Mouse (Mus musculus): ENCODE results near the gene Foxk1. TPM values are rescaled to one million over a fixed set of nuclear protein-coding genes. Genes with fewer than 3 reads are reported as not detected.

Gene Foxk1
- polyA plus RNA-seq, 1 experiment, result 0.77 TPM

GRCm38 (mm10) chr5:142401641-142402625, 636 bp downstream of the Foxk1 start:
- no peaks in the 10 kb centered on the region for H3K27me3 ChIP-seq (ENCODE audit: control insufficient read depth)
- H3K36me3 ChIP-seq (ENCODE audit: control insufficient read depth), result peaks cover 21% of the 10 kb centered on the region
- no peak for TF ChIP-seq GATA1 (IDR thresholded peaks at IDR 0.05; ENCODE audit: low read length)
- no peak for TF ChIP-seq TAL1 (IDR thresholded peaks at IDR 0.05; ENCODE audit: low read length)
- peaks cover 49% of the 10 kb centered on the region for H3K4me1 ChIP-seq (ENCODE audit: control insufficient read depth)
- no peaks in the 10 kb centered on the region for H3K9me3 ChIP-seq (ENCODE audit: control insufficient read depth, low read length)
- peak overlapping the region; percentile 85 for H3K4me3 ChIP-seq (replicated peaks)

- Histone ChIP-seq H3K4me1 (ENCODE audit: control insufficient read depth) (peaks cover 49% of the 10 kb centered on the region), H3K9me3 (ENCODE audit: control insufficient read depth, low read length) (no peaks in the 10 kb centered on the region), H3K27me3 (ENCODE audit: control insufficient read depth) (no peaks in the 10 kb centered on the region), H3K4me3 (replicated peaks) (no peak overlapping the region), H3K36me3 (ENCODE audit: control insufficient read depth) (peaks cover 32% of the 10 kb centered on the region)
- TF ChIP-seq GATA1 (IDR thresholded peaks at IDR 0.05; ENCODE audit: low read length) (no peak), TAL1 (IDR thresholded peaks at IDR 0.05; ENCODE audit: low read length) (no peak)
These were observed 2.4 kb downstream of the Foxk1 start for GRCm38 (mm10) chr5:142403694-142404093.

- Histone ChIP-seq H3K36me3 (ENCODE audit: control insufficient read depth) (peaks cover 32% of the 10 kb centered on the region), H3K4me3 (replicated peaks) (no peak overlapping the region), H3K27me3 (ENCODE audit: control insufficient read depth) (no peaks in the 10 kb centered on the region), H3K4me1 (ENCODE audit: control insufficient read depth) (peaks cover 49% of the 10 kb centered on the region), H3K9me3 (ENCODE audit: control insufficient read depth, low read length) (no peaks in the 10 kb centered on the region)
- TF ChIP-seq TAL1 (IDR thresholded peaks at IDR 0.05; ENCODE audit: low read length) (no peak), GATA1 (IDR thresholded peaks at IDR 0.05; ENCODE audit: low read length) (no peak)
These were observed 3.0 kb downstream of the Foxk1 start for GRCm38 (mm10) chr5:142404307-142404706.

- Histone ChIP-seq H3K36me3 (ENCODE audit: control insufficient read depth) (peaks cover 32% of the 10 kb centered on the region), H3K9me3 (ENCODE audit: control insufficient read depth, low read length) (no peaks in the 10 kb centered on the region), H3K27me3 (ENCODE audit: control insufficient read depth) (no peaks in the 10 kb centered on the region), H3K4me3 (replicated peaks) (no peak overlapping the region), H3K4me1 (ENCODE audit: control insufficient read depth) (peaks cover 43% of the 10 kb centered on the region)
- TF ChIP-seq GATA1 (IDR thresholded peaks at IDR 0.05; ENCODE audit: low read length) (no peak), TAL1 (IDR thresholded peaks at IDR 0.05; ENCODE audit: low read length) (no peak)
These were observed 4.1 kb downstream of the Foxk1 start for GRCm38 (mm10) chr5:142405426-142405825.

GRCm38 (mm10) chr5:142406401-142406800, 5.1 kb downstream of the Foxk1 start:
- no peaks in the 10 kb centered on the region for H3K27me3 ChIP-seq (ENCODE audit: control insufficient read depth)
- H3K36me3 ChIP-seq (ENCODE audit: control insufficient read depth), result peaks cover 32% of the 10 kb centered on the region
- TF ChIP-seq TAL1 (IDR thresholded peaks at IDR 0.05; ENCODE audit: low read length), result no peak
- no peak for TF ChIP-seq GATA1 (IDR thresholded peaks at IDR 0.05; ENCODE audit: low read length)
- no peaks in the 10 kb centered on the region for H3K9me3 ChIP-seq (ENCODE audit: control insufficient read depth, low read length)
- peaks cover 34% of the 10 kb centered on the region for H3K4me1 ChIP-seq (ENCODE audit: control insufficient read depth)
- H3K4me3 ChIP-seq (replicated peaks), result no peak overlapping the region

- Histone ChIP-seq H3K36me3 (ENCODE audit: control insufficient read depth) (peaks cover 32% of the 10 kb centered on the region), H3K9me3 (ENCODE audit: control insufficient read depth, low read length) (no peaks in the 10 kb centered on the region), H3K4me1 (ENCODE audit: control insufficient read depth) (peaks cover 30% of the 10 kb centered on the region), H3K27me3 (ENCODE audit: control insufficient read depth) (no peaks in the 10 kb centered on the region), H3K4me3 (replicated peaks) (no peak overlapping the region)
- TF ChIP-seq GATA1 (IDR thresholded peaks at IDR 0.05; ENCODE audit: low read length), result no peak
These were observed 5.6 kb downstream of the Foxk1 start for GRCm38 (mm10) chr5:142406937-142407336.

GRCm38 (mm10) chr5:142407381-142407780, 6.1 kb downstream of the Foxk1 start:
- Histone ChIP-seq H3K27me3 (ENCODE audit: control insufficient read depth) (no peaks in the 10 kb centered on the region), H3K36me3 (ENCODE audit: control insufficient read depth) (peaks cover 32% of the 10 kb centered on the region), H3K4me1 (ENCODE audit: control insufficient read depth) (peaks cover 25% of the 10 kb centered on the region), H3K9me3 (ENCODE audit: control insufficient read depth, low read length) (no peaks in the 10 kb centered on the region), H3K4me3 (replicated peaks) (no peak overlapping the region)
- TF ChIP-seq TAL1 (IDR thresholded peaks at IDR 0.05; ENCODE audit: low read length) (no peak), GATA1 (IDR thresholded peaks at IDR 0.05; ENCODE audit: low read length) (no peak)

- H3K36me3 ChIP-seq (ENCODE audit: control insufficient read depth), result peaks cover 28% of the 10 kb centered on the region
- TF ChIP-seq GATA1 (IDR thresholded peaks at IDR 0.05; ENCODE audit: low read length) (no peak), TAL1 (IDR thresholded peaks at IDR 0.05; ENCODE audit: low read length) (no peak)
- H3K4me1 ChIP-seq (ENCODE audit: control insufficient read depth), result peaks cover 15% of the 10 kb centered on the region
- no peak overlapping the region for H3K4me3 ChIP-seq (replicated peaks)
- no peaks in the 10 kb centered on the region for H3K9me3 ChIP-seq (ENCODE audit: control insufficient read depth, low read length)
- no peaks in the 10 kb centered on the region for H3K27me3 ChIP-seq (ENCODE audit: control insufficient read depth)
These were observed 7.9 kb downstream of the Foxk1 start for GRCm38 (mm10) chr5:142409169-142409568.

- H3K9me3 ChIP-seq (ENCODE audit: control insufficient read depth, low read length), result no peaks in the 10 kb centered on the region
- H3K27me3 ChIP-seq (ENCODE audit: control insufficient read depth), result no peaks in the 10 kb centered on the region
- H3K4me1 ChIP-seq (ENCODE audit: control insufficient read depth), result peaks cover 8% of the 10 kb centered on the region
- H3K36me3 ChIP-seq (ENCODE audit: control insufficient read depth), result peaks cover 27% of the 10 kb centered on the region
- no peak for TF ChIP-seq GATA1 (IDR thresholded peaks at IDR 0.05; ENCODE audit: low read length)
- no peak for TF ChIP-seq TAL1 (IDR thresholded peaks at IDR 0.05; ENCODE audit: low read length)
- no peak overlapping the region for H3K4me3 ChIP-seq (replicated peaks)
These were observed 9.1 kb downstream of the Foxk1 start for GRCm38 (mm10) chr5:142410348-142410747.

All from erythroblast, embryonic 14.5 days (primary cell).